Mouse (Mus musculus) stomach, embryonic 14.5 days (tissue): ENCODE measurements around the gene Tcp11l2. TPM values are rescaled to one million over a fixed set of nuclear protein-coding genes. Genes with fewer than 3 reads are reported as not detected.
A peak's percentile ranks its signal among the peaks of the same experiment; 100 is the strongest.

Experiments
- ATAC-seq: fragments of 200-750 bp; cut with Nextera tagmentation; 2 replicates; pipeline ENCODE4 v1.8.0; 2017; ENCODE audit warnings: low read depth, moderate TSS enrichment; ENCODE audit not compliant: insufficient number of reproducible peaks, insufficient read depth, low FRiP score
- H3K27ac ChIP-seq: fragments of 300-500 bp; sonication (generic); 2 replicates; pipeline ENCODE4 v1.5.1; 2014; ENCODE audit warnings: mild to moderate bottlenecking, low read length, moderate library complexity, mixed read lengths
- H3K27me3 ChIP-seq: fragments of 300-500 bp; sonication (generic); 2 replicates; pipeline ENCODE4 v1.6.1; 2014; ENCODE audit warnings: low read length, control low read depth, mixed read lengths; ENCODE audit not compliant: control insufficient read depth, insufficient read depth
- H3K36me3 ChIP-seq: fragments of 300-500 bp; sonication (generic); 2 replicates; pipeline ENCODE4 v1.6.1; 2014; ENCODE audit warnings: mild to moderate bottlenecking, control low read depth, low read length, moderate library complexity, mixed read lengths; ENCODE audit not compliant: control insufficient read depth, insufficient read depth
- H3K4me1 ChIP-seq: fragments of 300-500 bp; sonication (generic); 2 replicates; pipeline ENCODE4 v1.6.1; 2014; ENCODE audit warnings: low read length, control low read depth, mixed read lengths; ENCODE audit not compliant: control insufficient read depth, insufficient read depth
- H3K4me2 ChIP-seq: fragments of 300-500 bp; sonication (generic); replicated peaks from 2 replicates; pipeline ENCODE4 v1.6.1; 2014; ENCODE audit warnings: low read depth, low read length, control low read depth
- H3K4me3 ChIP-seq: fragments of 300-500 bp; sonication (generic); 2 replicates; pipeline ENCODE4 v1.5.1; 2014; ENCODE audit warnings: low read depth, low read length, control low read depth
- H3K9ac ChIP-seq: fragments of 300-500 bp; sonication (generic); replicated peaks from 2 replicates; pipeline ENCODE4 v1.6.1; 2014; ENCODE audit warnings: low read depth, mild to moderate bottlenecking, control low read depth, low read length, moderate library complexity, mixed read lengths
- H3K9me3 ChIP-seq: fragments of 300-500 bp; sonication (generic); 2 replicates; pipeline ENCODE4 v1.6.1; 2016; ENCODE audit warnings: low read depth, low read length, control low read depth; ENCODE audit not compliant: control insufficient read depth
- WGBS: fragments of 180-500 bp; shearing (Covaris S2); extraction: QIAGEN DNeasy Blood & Tissue Kit; methylation state at CpG from one replicate; pipeline ENCODE4 v1.1.7; 2014; 5-methylcytosine and 5-hydroxymethylcytosine counted together
- polyA plus RNA-seq: library from polyadenylated mRNA; unstranded; fragments of >200 nt; fragmentation: Nextera tagmentation; extraction: Ambion mirVana; gene quantifications from 2 replicates; pipeline ENCODE4 v1.2.1, GENCODE M21; 2014

The Tcp11l2 gene
- polyA plus RNA-seq, 1 experiment from 2014 or later: 14.9 TPM

- Histone ChIP-seq H3K27ac (no peak overlapping the region), H3K36me3 (no peaks in the 10 kb centered on the region), H3K4me1 (no peaks in the 10 kb centered on the region), H3K27me3 (no peaks in the 10 kb centered on the region), H3K4me3 (no peak overlapping the region), H3K4me2 (no peak overlapping the region), H3K9me3 (peaks cover 3% of the 10 kb centered on the region; the same call in 1 of the 2 replicates), H3K9ac (no peak overlapping the region)
- ATAC-seq: peak; percentile 83
- WGBS: 59% methylated on average over 13 of the region's 13 CpGs
Observed at GRCm38 (mm10) chr10:84562567-84563554, 13.6 kb upstream of the Tcp11l2 start.

GRCm38 (mm10) chr10:84564427-84564826 lies 12.0 kb upstream of the Tcp11l2 start:
- no peaks in the 10 kb centered on the region for H3K4me1 ChIP-seq
- H3K4me2 ChIP-seq: no peak overlapping the region
- no peaks in the 10 kb centered on the region for H3K27me3 ChIP-seq
- H3K9me3 ChIP-seq: no peaks in the 10 kb centered on the region
- no peak overlapping the region for H3K4me3 ChIP-seq
- H3K27ac ChIP-seq: no peak overlapping the region
- 83% methylated on average over 8 of the region's 8 CpGs for WGBS
- no peak overlapping the region for H3K9ac ChIP-seq
- no peaks in the 10 kb centered on the region for H3K36me3 ChIP-seq
- ATAC-seq: no peak

- no peak overlapping the region for H3K9ac ChIP-seq
- no peak overlapping the region for H3K4me2 ChIP-seq
- ATAC-seq: no peak
- H3K36me3 ChIP-seq: no peaks in the 10 kb centered on the region
- no peak overlapping the region for H3K4me3 ChIP-seq
- WGBS: 82% methylated on average over 10 of the region's 10 CpGs
- no peaks in the 10 kb centered on the region for H3K9me3 ChIP-seq
- no peaks in the 10 kb centered on the region for H3K27me3 ChIP-seq
- H3K27ac ChIP-seq: no peak overlapping the region
- H3K4me1 ChIP-seq: no peaks in the 10 kb centered on the region
Observed at GRCm38 (mm10) chr10:84571052-84571639, 5.3 kb upstream of the Tcp11l2 start.

DNA sequence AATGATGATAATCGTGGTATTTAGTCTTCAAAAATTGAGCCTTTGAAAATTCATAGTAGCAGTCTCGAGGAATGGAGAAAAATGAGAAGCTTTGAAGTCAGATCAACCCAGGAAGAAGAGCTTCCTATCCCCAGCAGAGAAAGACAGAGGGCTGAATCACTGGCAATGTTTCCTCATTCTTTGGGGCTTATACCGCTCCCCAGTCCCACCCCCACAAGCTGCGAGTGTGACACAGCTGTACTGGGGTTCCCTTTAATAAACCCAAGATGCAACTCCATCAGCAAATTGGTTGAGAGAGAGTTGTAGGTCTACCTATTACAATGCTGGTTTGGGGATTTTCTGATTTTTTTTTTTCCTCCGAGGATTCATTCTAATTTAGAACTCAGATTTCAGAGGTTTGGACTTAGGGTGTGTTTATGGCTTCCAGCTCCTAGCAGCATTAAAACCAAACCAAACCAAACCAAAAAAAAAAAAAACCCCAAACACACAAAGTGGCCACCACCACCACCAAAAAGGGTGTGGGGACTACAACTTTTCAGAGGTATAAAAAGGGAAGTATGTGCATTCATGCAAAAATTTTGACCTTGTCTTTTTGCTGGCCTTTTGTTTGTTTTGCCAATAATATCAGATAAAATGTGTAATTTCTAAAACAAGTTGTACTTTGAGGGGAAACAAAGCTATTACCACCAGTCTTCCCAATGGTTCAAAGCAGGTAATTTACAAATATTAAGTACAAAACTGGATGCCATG lies 2.6 kb upstream of the Tcp11l2 start:
- Histone ChIP-seq H3K27ac (no peak overlapping the region), H3K4me2 (no peak overlapping the region), H3K9ac (no peak overlapping the region), H3K36me3 (no peaks in the 10 kb centered on the region), H3K4me1 (no peaks in the 10 kb centered on the region), H3K9me3 (no peaks in the 10 kb centered on the region), H3K4me3 (no peak overlapping the region), H3K27me3 (no peaks in the 10 kb centered on the region)
- WGBS: 66% methylated on average over 5 of the region's 5 CpGs
- no peak for ATAC-seq

GRCm38 (mm10) chr10:84576029-84576394 lies 414 bp upstream of the Tcp11l2 start:
- Histone ChIP-seq H3K4me2 (peak overlapping the region; percentile 86), H3K36me3 (no peaks in the 10 kb centered on the region), H3K9ac (no peak overlapping the region), H3K27me3 (no peaks in the 10 kb centered on the region), H3K9me3 (no peaks in the 10 kb centered on the region), H3K4me1 (no peaks in the 10 kb centered on the region), H3K4me3 (peak overlapping the region; percentile 88), H3K27ac (no peak overlapping the region; the same call in 1 of the 2 replicates)
- 1% methylated on average over 14 of the region's 14 CpGs for WGBS
- ATAC-seq: peak; percentile 79

DNA sequence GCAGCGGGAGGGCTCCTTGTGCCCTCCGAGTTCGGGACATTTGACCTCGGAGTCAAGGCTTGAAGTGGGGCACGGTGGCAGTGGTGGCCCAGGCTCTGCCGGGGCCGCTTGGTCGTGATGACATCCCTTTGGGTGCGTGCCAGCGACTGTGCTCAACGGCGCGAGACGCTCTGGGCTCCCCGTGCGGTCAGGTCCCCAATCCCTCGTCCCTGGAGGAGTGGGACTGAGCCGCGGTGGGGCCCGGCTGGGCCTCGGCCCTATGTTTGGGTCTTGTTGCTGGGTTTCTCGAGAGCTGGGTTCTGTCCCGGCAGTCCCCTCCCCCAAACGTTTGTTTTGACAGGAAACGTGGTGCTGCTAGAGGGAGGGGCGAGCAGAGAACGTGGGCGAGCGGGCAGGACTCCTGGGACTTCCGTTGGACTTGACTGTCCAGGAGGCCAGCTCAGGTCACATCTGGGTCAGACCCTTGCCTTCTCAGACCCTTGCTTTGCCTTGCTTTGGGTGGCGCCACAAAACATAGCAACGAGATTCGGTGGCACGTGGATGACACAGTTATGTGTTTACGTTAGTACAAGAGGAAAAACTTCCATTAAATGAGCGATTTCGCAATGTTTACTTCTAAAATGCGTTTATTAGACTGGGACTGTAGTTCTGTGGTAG lies 773 bp downstream of the Tcp11l2 start:
- Histone ChIP-seq H3K9ac (peak overlapping the region; percentile 50), H3K27ac (0 out of 2 replicates have a peak overlapping the region, but pooled peaks have one; percentile 80), H3K4me2 (peak overlapping the region; percentile 86), H3K36me3 (no peaks in the 10 kb centered on the region), H3K4me3 (peak overlapping the region; percentile 88), H3K27me3 (no peaks in the 10 kb centered on the region), H3K9me3 (no peaks in the 10 kb centered on the region), H3K4me1 (no peaks in the 10 kb centered on the region; the same call in 1 of the 2 replicates)
- WGBS: 2% methylated on average over 38 of the region's 38 CpGs
- ATAC-seq: peak; percentile 19; the same call in 1 of the 2 replicates

DNA sequence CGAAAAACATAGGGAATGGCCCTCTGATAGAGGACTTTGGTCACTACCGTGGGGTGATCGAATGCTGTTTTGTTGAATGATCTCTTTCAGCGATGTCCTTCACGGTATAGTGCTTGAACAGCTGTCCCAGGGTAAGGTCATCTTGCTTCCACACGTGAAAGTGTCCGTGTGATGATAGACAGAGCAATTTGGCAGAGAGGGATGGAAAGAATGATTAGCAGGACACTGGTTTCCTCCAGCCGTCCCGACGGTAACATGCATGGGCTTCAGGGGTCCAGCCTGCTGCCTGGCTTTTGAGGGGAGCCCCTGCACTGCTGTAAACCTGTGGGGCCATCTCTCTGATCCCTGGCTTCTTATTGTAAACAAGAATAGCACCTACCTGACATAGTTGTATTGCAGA lies 2.3 kb downstream of the Tcp11l2 start:
- Histone ChIP-seq H3K27ac (no peak overlapping the region), H3K36me3 (no peaks in the 10 kb centered on the region), H3K4me1 (no peaks in the 10 kb centered on the region; the same call in 1 of the 2 replicates), H3K9ac (no peak overlapping the region), H3K9me3 (no peaks in the 10 kb centered on the region), H3K4me2 (no peak overlapping the region), H3K4me3 (no peak overlapping the region), H3K27me3 (no peaks in the 10 kb centered on the region)
- WGBS: 74% methylated on average over 10 of the region's 10 CpGs
- no peak for ATAC-seq

GRCm38 (mm10) chr10:84579527-84579926 lies 3.1 kb downstream of the Tcp11l2 start:
- Histone ChIP-seq H3K4me3 (no peak overlapping the region), H3K36me3 (no peaks in the 10 kb centered on the region), H3K27ac (no peak overlapping the region), H3K9me3 (no peaks in the 10 kb centered on the region), H3K4me1 (no peaks in the 10 kb centered on the region; the same call in 1 of the 2 replicates), H3K27me3 (no peaks in the 10 kb centered on the region), H3K4me2 (no peak overlapping the region), H3K9ac (no peak overlapping the region)
- 56% methylated on average over 2 of the region's 2 CpGs for WGBS
- ATAC-seq: no peak
